Mouse (Mus musculus) CH12.LX (cell line): ENCODE results near the gene Itch. TPM values are rescaled to one million over a fixed set of nuclear protein-coding genes. Genes with fewer than 3 reads are reported as not detected.

Source experiments
- DNase-seq: peaks from one replicate; pipeline ENCODE4 v3.0.0-alpha.2; 2013; ENCODE audit errors: extremely low read depth
- H3K27ac ChIP-seq: 2 replicates; pipeline ENCODE4 v1.5.1; 2012; ENCODE audit warnings: low read depth, mild to moderate bottlenecking, control low read depth, moderate library complexity; ENCODE audit not compliant: insufficient read depth
- H3K27me3 ChIP-seq: replicated peaks from 2 replicates; pipeline ENCODE3; 2012; ENCODE audit warnings: inconsistent platforms
- H3K36me3 ChIP-seq, 2 experiments: replicated peaks in 1 of 2; 2 replicates each; pipeline versions ENCODE3 to v1.6.1; 2012; ENCODE audit warnings: inconsistent platforms in 1 of 2, low read length in 1 of 2, mild to moderate bottlenecking in 1 of 2, mixed read lengths in 1 of 2, moderate library complexity in 1 of 2; ENCODE audit not compliant: control insufficient read depth in 1 of 2, insufficient read depth in 1 of 2
- H3K4me1 ChIP-seq, 2 experiments: 2 replicates each; pipeline ENCODE4 v1.6.1; 2012; ENCODE audit warnings: inconsistent platforms in 1 of 2, moderate library complexity in 1 of 2; ENCODE audit not compliant: insufficient read depth in 2 of 2, control insufficient read depth in 1 of 2
- H3K4me2 ChIP-seq: 2 replicates; pipeline ENCODE4 v1.6.1; 2012; ENCODE audit warnings: low read depth, mild to moderate bottlenecking, control low read depth; ENCODE audit not compliant: poor library complexity, insufficient read depth, severe bottlenecking
- H3K4me3 ChIP-seq, 3 experiments: fragments of 150-350 bp in 1 of 3; sonication (generic) in 1 of 3; replicated peaks in 1 of 3; 2 replicates each; pipeline versions ENCODE3 to v1.5.1; 2011 to 2012; ENCODE audit warnings: low read depth in 2 of 3, low read length in 2 of 3, mild to moderate bottlenecking in 2 of 3, moderate library complexity in 2 of 3, control low read depth in 1 of 3, improper control_type of control experiment in 1 of 3, inconsistent platforms in 1 of 3, mixed read lengths in 1 of 3; ENCODE audit not compliant: poor library complexity in 1 of 3
- H3K79me2 ChIP-seq: replicated peaks from 2 replicates; pipeline ENCODE4 v1.6.1; 2012; ENCODE audit warnings: mild to moderate bottlenecking, moderate library complexity; ENCODE audit not compliant: control insufficient read depth, poor library complexity, insufficient read depth, severe bottlenecking; ENCODE audit errors: extremely low read depth
- H3K9ac ChIP-seq: 2 replicates; pipeline ENCODE4 v1.6.1; 2012; ENCODE audit warnings: low read depth, mild to moderate bottlenecking, control low read depth, moderate library complexity; ENCODE audit not compliant: insufficient read depth
- H3K9me3 ChIP-seq: replicated peaks from 2 replicates; pipeline ENCODE3; 2012; ENCODE audit warnings: low read length, inconsistent platforms, mixed read lengths
- BHLHE40 ChIP-seq: IDR thresholded peaks from 2 replicates; pipeline ENCODE4 v1.6.1; 2011; ENCODE audit warnings: mild to moderate bottlenecking, low read depth, low read length, improper control_type of control experiment
- CHD1 ChIP-seq: IDR thresholded peaks from 2 replicates; pipeline ENCODE4 v1.6.1; 2012; ENCODE audit warnings: low read depth, low read length, improper control_type of control experiment, inconsistent platforms
- CHD2 ChIP-seq: IDR thresholded peaks from 2 replicates; pipeline ENCODE4 v1.6.1; 2011; ENCODE audit warnings: low read length, improper control_type of control experiment
- ELF1 ChIP-seq: IDR thresholded peaks from 2 replicates; pipeline ENCODE4 v1.6.1; 2014; ENCODE audit warnings: low read depth, mild to moderate bottlenecking, inconsistent platforms, low read length, improper control_type of control experiment
- GABPA ChIP-seq: IDR thresholded peaks from 2 replicates; pipeline ENCODE4 v1.6.1; 2012; ENCODE audit warnings: low read depth, low read length, improper control_type of control experiment, inconsistent platforms; ENCODE audit not compliant: insufficient replicate concordance
- KAT2A ChIP-seq: IDR thresholded peaks from 2 replicates; pipeline ENCODE4 v1.6.1; 2012; ENCODE audit warnings: low read length, improper control_type of control experiment, inconsistent platforms; ENCODE audit not compliant: insufficient replicate concordance
- MAFK ChIP-seq: IDR thresholded peaks from 2 replicates; pipeline ENCODE4 v1.6.1; 2011; ENCODE audit warnings: low read length, improper control_type of control experiment; ENCODE audit not compliant: insufficient replicate concordance
- MAX ChIP-seq: IDR thresholded peaks from 2 replicates; pipeline ENCODE4 v1.6.1; 2011; ENCODE audit warnings: low read length, improper control_type of control experiment
- MEF2A ChIP-seq: IDR thresholded peaks from 2 replicates; pipeline ENCODE4 v1.6.1; 2014; ENCODE audit warnings: low read depth, mild to moderate bottlenecking, inconsistent platforms, low read length, improper control_type of control experiment, borderline replicate concordance
- MXI1 ChIP-seq: IDR thresholded peaks from 2 replicates; pipeline ENCODE4 v1.6.1; 2011; ENCODE audit warnings: mild to moderate bottlenecking, low read depth, low read length, improper control_type of control experiment
- PAX5 ChIP-seq: IDR thresholded peaks from 2 replicates; pipeline ENCODE4 v1.6.1; 2012; ENCODE audit warnings: low read length, inconsistent platforms, mixed read lengths
- POLR2AphosphoS2 ChIP-seq: IDR thresholded peaks from 2 replicates; pipeline ENCODE4 v1.6.1; 2011; ENCODE audit warnings: low read depth, low read length, improper control_type of control experiment
- RCOR1 ChIP-seq: conservative IDR thresholded peaks from 2 replicates; pipeline ENCODE4 v1.6.1; 2012; ENCODE audit warnings: low read depth, mild to moderate bottlenecking, inconsistent platforms, low read length, improper control_type of control experiment
- SIN3A ChIP-seq: IDR thresholded peaks from 2 replicates; pipeline ENCODE4 v1.6.1; 2012; ENCODE audit warnings: low read length, improper control_type of control experiment, inconsistent platforms
- TCF12 ChIP-seq: IDR thresholded peaks from 2 replicates; pipeline ENCODE4 v1.6.1; 2014; ENCODE audit warnings: low read depth, mild to moderate bottlenecking, inconsistent platforms, low read length, improper control_type of control experiment
- USF1 ChIP-seq: IDR thresholded peaks from 2 replicates; pipeline ENCODE4 v1.6.1; 2014; ENCODE audit warnings: low read depth, mild to moderate bottlenecking, inconsistent platforms, low read length, improper control_type of control experiment
- USF2 ChIP-seq: conservative IDR thresholded peaks from 2 replicates; pipeline ENCODE4 v1.6.1; 2011; ENCODE audit warnings: low read depth, low read length, improper control_type of control experiment
- ZMIZ1 ChIP-seq: IDR thresholded peaks from 2 replicates; pipeline ENCODE4 v1.6.1; 2012; ENCODE audit warnings: low read depth, mild to moderate bottlenecking, inconsistent platforms, low read length, improper control_type of control experiment
- ZNF384 ChIP-seq: IDR thresholded peaks from 2 replicates; pipeline ENCODE4 v1.6.1; 2012; ENCODE audit warnings: low read depth, low read length, improper control_type of control experiment, inconsistent platforms
- dilution Hi-C: fragments of 300-500 bp; cut with MboI; formaldehyde crosslinking; loops from 2 replicates; pipeline ENCODE4 v1.14.3; 2020; ENCODE audit warnings: low sequenced_read_pairs; ENCODE audit not compliant: extremely low pct_unique_long_range_greater_than_20kb, extremely low pct_ligation_motif_present
- in situ Hi-C: fragments of 300-500 bp; cut with MboI; formaldehyde crosslinking; loops from 3 replicates; pipeline ENCODE4 v1.14.3; 2019; ENCODE audit warnings: low sequenced_read_pairs, low pct_ligation_motif_present, low pct_unique_long_range_greater_than_20kb, mixed read lengths
- polyA plus RNA-seq: library from polyadenylated mRNA; unstranded; fragments of >175 nt; gene quantifications from 2 replicates; pipeline ENCODE4 v1.2.1, GENCODE M21; 2012; ENCODE audit warnings: low read depth; ENCODE audit not compliant: insufficient read length
- total RNA-seq, 2 experiments: library from RNA; depleted of rRNA; stranded (reverse); fragments of 300-350 nt in 1 of 2; fragments of >200 nt in 1 of 2; gene quantifications; 2 replicates each; pipeline ENCODE4 v1.2.3; 2012 to 2014

The Itch gene
- total and polyA plus RNA-seq, 3 experiments, result 25.3 to 46.6 (median 28.5) TPM

- H3K4me2 ChIP-seq, result no peak overlapping the region
- no peak overlapping the region for H3K4me3 ChIP-seq
- no peak overlapping the region for H3K9ac ChIP-seq
- in situ Hi-C loops, result no loop called here
- DNase-seq, result no peak
- no peaks in the 10 kb centered on the region for H3K27me3 ChIP-seq
- H3K4me1 ChIP-seq, result peaks cover 0 to 24% of the 10 kb centered on the region in 2 experiments; a peak in 2 of 4 replicates
- dilution Hi-C loops, result no loop called here
- TF ChIP-seq TCF12, result no peak
- TF ChIP-seq ZMIZ1, result no peak
- TF ChIP-seq RCOR1, result no peak
- TF ChIP-seq ELF1, result no peak
- no peak for TF ChIP-seq MXI1
- TF ChIP-seq POLR2AphosphoS2, result no peak
- no peak for TF ChIP-seq PAX5
- no peak for TF ChIP-seq USF1
- no peak for TF ChIP-seq ZNF384
- no peak for TF ChIP-seq MAX
- TF ChIP-seq BHLHE40, result no peak
- no peak for TF ChIP-seq CHD2
- no peak for TF ChIP-seq USF2
- TF ChIP-seq MEF2A, result no peak
- TF ChIP-seq MAFK, result no peak
- no peak for TF ChIP-seq CHD1
- TF ChIP-seq SIN3A, result no peak
- TF ChIP-seq KAT2A, result no peak
- no peak for TF ChIP-seq GABPA
- TF ChIP-seq, all 38 proteins: peak for 0
- Histone ChIP-seq H3K36me3 (no peaks in the 10 kb centered on the region), H3K27ac (no peak overlapping the region), H3K79me2 (no peaks in the 10 kb centered on the region), H3K9me3 (peaks cover 8% of the 10 kb centered on the region)
Observed at GRCm38 (mm10) chr2:155115216-155115830, 18.0 kb upstream of the Itch start.
